Mouse (Mus musculus): ENCODE data around the gene Gm21698. TPM values are rescaled to one million over a fixed set of nuclear protein-coding genes. Genes with fewer than 3 reads are reported as not detected.

The Gm21698 gene
- polyA plus RNA-seq (2017; shearing (Covaris generic)): not detected

DNA sequence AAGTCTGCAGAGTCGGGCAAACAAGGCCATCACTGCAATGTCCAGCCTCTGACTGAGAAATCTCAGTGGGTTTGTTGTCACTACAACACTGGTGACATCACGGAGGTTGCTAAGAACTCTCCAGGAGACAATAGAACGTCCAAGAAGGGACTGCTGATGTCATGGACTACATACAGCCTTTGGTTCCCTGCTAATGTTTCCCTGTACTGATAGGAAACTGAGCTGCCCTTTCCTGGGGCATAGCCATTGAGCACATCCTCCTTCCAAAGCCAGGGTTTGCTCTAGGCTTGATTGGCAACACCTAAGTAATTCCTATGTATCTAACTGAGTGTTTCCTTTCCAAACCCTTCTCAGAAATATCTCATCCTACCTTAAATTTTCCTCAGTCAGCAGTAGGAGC, at the start of gene Gm21698:
Gene Gm21698, minus strand, starts transcription at position 101 of the 400 bp plus-strand sequence.

DNA sequence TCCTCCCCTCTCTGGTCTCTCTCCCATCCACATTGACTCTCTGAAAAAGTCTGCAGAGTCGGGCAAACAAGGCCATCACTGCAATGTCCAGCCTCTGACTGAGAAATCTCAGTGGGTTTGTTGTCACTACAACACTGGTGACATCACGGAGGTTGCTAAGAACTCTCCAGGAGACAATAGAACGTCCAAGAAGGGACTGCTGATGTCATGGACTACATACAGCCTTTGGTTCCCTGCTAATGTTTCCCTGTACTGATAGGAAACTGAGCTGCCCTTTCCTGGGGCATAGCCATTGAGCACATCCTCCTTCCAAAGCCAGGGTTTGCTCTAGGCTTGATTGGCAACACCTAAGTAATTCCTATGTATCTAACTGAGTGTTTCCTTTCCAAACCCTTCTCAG, 34.4 kb upstream of the Gm21698 start, which contains the start of gene Gm5862:
Gene Gm5862, minus strand, starts transcription at position 101 of the 400 bp plus-strand sequence.

DNA sequence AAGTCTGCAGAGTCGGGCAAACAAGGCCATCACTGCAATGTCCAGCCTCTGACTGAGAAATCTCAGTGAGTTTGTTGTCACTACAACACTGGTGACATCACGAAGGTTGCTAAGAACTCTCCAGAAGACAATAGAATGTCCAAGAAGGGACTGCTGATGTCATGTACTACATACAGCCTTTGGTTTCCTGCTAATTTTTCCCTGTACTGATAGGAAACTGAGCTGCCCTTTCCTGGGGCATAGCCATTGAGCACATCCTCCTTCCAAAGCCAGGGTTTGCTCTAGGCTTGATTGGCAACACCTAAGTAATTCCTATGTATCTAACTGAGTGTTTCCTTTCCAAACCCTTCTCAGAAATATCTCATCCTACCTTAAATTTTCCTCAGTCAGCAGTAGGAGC, 16.2 kb upstream of the Gm21698 start, which contains the start of gene Gm1979:
Gene Gm1979, minus strand, starts transcription at position 101 of the 400 bp plus-strand sequence.

DNA sequence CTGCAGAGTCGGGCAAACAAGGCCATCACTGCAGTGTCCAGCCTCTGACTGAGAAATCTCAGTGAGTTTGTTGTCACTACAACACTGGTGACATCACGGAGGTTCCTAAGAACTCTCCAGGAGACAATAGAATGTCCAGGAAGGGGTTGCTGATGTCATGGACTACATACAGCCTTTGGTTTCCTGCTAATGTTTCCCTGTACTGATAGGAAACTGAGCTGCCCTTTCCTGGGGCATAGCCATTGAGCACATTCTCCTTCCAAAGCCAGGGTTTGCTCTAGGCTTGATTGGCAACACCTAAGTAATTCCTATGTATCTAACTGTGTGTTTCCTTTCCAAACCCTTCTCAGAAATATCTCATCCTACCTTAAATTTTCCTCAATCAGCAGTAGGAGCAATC, 15.9 kb downstream of the Gm21698 start, which contains the start of gene Gm21680:
Gene Gm21680, minus strand, starts transcription at position 101 of the 400 bp plus-strand sequence.

DNA sequence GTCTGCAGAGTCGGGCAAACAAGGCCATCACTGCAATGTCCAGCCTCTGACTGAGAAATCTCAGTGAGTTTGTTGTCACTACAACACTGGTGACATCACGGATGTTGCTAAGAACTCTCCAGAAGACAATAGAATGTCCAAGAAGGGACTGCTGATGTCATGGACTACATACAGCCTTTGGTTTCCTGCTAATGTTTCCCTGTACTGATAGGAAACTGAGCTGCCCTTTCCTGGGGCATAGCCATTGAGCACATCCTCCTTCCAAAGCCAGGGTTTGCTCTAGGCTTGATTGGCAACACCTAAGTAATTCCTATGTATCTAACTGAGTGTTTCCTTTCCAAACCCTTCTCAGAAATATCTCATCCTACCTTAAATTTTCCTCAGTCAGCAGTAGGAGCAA, 34.1 kb downstream of the Gm21698 start, which contains the start of gene Gm21671:
Gene Gm21671, minus strand, starts transcription at position 101 of the 400 bp plus-strand sequence.

DNA sequence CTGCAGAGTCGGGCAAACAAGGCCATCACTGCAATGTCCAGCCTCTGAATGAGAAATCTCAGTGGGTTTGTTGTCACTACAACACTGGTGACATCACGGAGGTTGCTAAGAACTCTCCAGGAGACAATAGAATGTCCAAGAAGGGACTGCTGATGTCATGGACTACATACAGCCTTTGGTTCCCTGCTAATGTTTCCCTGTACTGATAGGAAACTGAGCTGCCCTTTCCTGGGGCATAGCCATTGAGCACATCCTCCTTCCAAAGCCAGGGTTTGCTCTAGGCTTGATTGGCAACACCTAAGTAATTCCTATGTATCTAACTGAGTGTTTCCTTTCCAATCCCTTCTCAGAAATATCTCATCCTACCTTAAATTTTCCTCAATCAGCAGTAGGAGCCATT, 46.2 kb downstream of the Gm21698 start, which contains the start of gene Gm21663:
Gene Gm21663, minus strand, starts transcription at position 101 of the 400 bp plus-strand sequence.

Other genes starting within 250 kb of the Gm21698 start
- gene Actr3b, start 228.7 kb downstream of the Gm21698 start, polyA plus RNA-seq (2017; shearing (Covaris generic)): 3.2 TPM
- gene Gm21663, start 46.3 kb downstream of the Gm21698 start, polyA plus RNA-seq (2017; shearing (Covaris generic)): not detected
- not detected for gene Gm21671, start 34.2 kb downstream of the Gm21698 start, polyA plus RNA-seq (2017; shearing (Covaris generic))
- not detected for gene Gm21680, start 16.0 kb downstream of the Gm21698 start, polyA plus RNA-seq (2017; shearing (Covaris generic))
- gene Gm1979, start 16.1 kb upstream of the Gm21698 start, polyA plus RNA-seq (2017; shearing (Covaris generic)): not detected
- not detected for gene Gm5862, start 34.3 kb upstream of the Gm21698 start, polyA plus RNA-seq (2017; shearing (Covaris generic))
- not detected for gene Speer4a, start 50.9 kb upstream of the Gm21698 start, polyA plus RNA-seq (2017; shearing (Covaris generic))
- not detected for gene Gm7347, start 69.9 kb upstream of the Gm21698 start, polyA plus RNA-seq (2017; shearing (Covaris generic))
- not detected for gene Gm10471, start 100.6 kb upstream of the Gm21698 start, polyA plus RNA-seq (2017; shearing (Covaris generic))
- not detected for gene 5031410I06Rik, start 116.7 kb upstream of the Gm21698 start, polyA plus RNA-seq (2017; shearing (Covaris generic))
- gene Gm10220, start 132.8 kb upstream of the Gm21698 start, polyA plus RNA-seq (2017; shearing (Covaris generic)): not detected